Mouse (Mus musculus): Measurements from ENCODE around the gene Kctd10. TPM values are rescaled to one million over a fixed set of nuclear protein-coding genes. Genes with fewer than 3 reads are reported as not detected.

Kctd10 gene
- polyA plus RNA-seq, 1 experiment from 2014 or later: 111 TPM

- no peaks in the 10 kb centered on the region for H3K27me3 ChIP-seq
- peaks cover 99% of the 10 kb centered on the region for H3K36me3 ChIP-seq
- H3K9me3 ChIP-seq: no peaks in the 10 kb centered on the region
- no peak overlapping the region for H3K27ac ChIP-seq (replicated peaks)
- no peaks in the 10 kb centered on the region for H3K4me1 ChIP-seq
- no peak overlapping the region for H3K4me2 ChIP-seq (replicated peaks)
- no peak overlapping the region for H3K4me3 ChIP-seq
- no peak overlapping the region for H3K9ac ChIP-seq (replicated peaks)
- 93% methylated on average over 23 of the region's 23 CpGs for WGBS
- ATAC-seq (ENCODE audit: low FRiP score, low read depth): no peak
These were observed 15.1 kb downstream of the Kctd10 start for GRCm38 (mm10) chr5:114365043-114365752.

DNA sequence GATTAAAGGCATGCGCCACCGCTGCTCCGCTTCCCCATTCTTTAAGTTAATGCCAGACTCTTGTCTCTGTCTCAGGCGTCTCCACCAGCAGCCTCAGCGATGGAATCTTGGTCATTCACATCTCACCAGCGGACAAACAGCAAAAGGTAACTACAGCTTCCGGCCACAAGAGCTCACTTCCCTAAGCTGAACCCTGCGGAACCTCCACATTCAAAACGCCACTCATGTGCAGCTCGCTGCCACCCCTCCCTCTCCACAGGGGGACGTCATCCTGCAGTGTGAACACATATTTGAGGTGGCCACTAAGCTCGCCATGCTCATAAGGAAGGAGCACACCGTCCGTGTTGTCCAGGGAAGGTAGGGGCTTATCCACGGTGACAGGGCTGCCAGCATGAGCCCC is 19.3 kb downstream of the Kctd10 start:
- Histone ChIP-seq H3K4me2 (replicated peaks) (no peak overlapping the region), H3K4me1 (peaks cover 19% of the 10 kb centered on the region; the same call in 1 of the 2 replicates), H3K36me3 (peaks cover 60% of the 10 kb centered on the region), H3K9me3 (no peaks in the 10 kb centered on the region), H3K9ac (replicated peaks) (no peak overlapping the region), H3K27me3 (no peaks in the 10 kb centered on the region), H3K4me3 (no peak overlapping the region), H3K27ac (replicated peaks) (no peak overlapping the region)
- 82% methylated on average over 15 of the region's 15 CpGs for WGBS
- no peak for ATAC-seq (ENCODE audit: low FRiP score, low read depth)

GRCm38 (mm10) chr5:114359586-114359985 is 20.7 kb downstream of the Kctd10 start:
- H3K4me3 ChIP-seq: no peak overlapping the region
- H3K4me2 ChIP-seq (replicated peaks): no peak overlapping the region
- H3K9ac ChIP-seq (replicated peaks): no peak overlapping the region
- peaks cover 19% of the 10 kb centered on the region; the same call in 1 of the 2 replicates for H3K4me1 ChIP-seq
- H3K36me3 ChIP-seq: peaks cover 47% of the 10 kb centered on the region
- H3K27ac ChIP-seq (replicated peaks): no peak overlapping the region
- no peaks in the 10 kb centered on the region for H3K9me3 ChIP-seq
- no peak for ATAC-seq (ENCODE audit: low FRiP score, low read depth)
- H3K27me3 ChIP-seq: no peaks in the 10 kb centered on the region
- WGBS: 78% methylated on average over 8 of the region's 8 CpGs

- H3K4me1 ChIP-seq: peaks cover 19% of the 10 kb centered on the region; the same call in 1 of the 2 replicates
- H3K4me3 ChIP-seq: no peak overlapping the region
- H3K4me2 ChIP-seq (replicated peaks): no peak overlapping the region
- no peak overlapping the region for H3K27ac ChIP-seq (replicated peaks)
- peaks cover 39% of the 10 kb centered on the region for H3K36me3 ChIP-seq
- no peaks in the 10 kb centered on the region for H3K27me3 ChIP-seq
- WGBS: 65% methylated on average over 10 of the region's 10 CpGs
- H3K9ac ChIP-seq (replicated peaks): no peak overlapping the region
- H3K9me3 ChIP-seq: no peaks in the 10 kb centered on the region
- ATAC-seq (ENCODE audit: low FRiP score, low read depth): no peak
These were observed 21.5 kb downstream of the Kctd10 start for GRCm38 (mm10) chr5:114358833-114359232.

- H3K9me3 ChIP-seq: no peaks in the 10 kb centered on the region
- WGBS: 59% methylated on average over 23 of the region's 23 CpGs
- H3K4me3 ChIP-seq: no peak overlapping the region
- H3K4me1 ChIP-seq: peaks cover 19% of the 10 kb centered on the region; the same call in 1 of the 2 replicates
- no peak overlapping the region for H3K27ac ChIP-seq (replicated peaks)
- no peak overlapping the region for H3K9ac ChIP-seq (replicated peaks)
- H3K27me3 ChIP-seq: no peaks in the 10 kb centered on the region
- ATAC-seq (ENCODE audit: low FRiP score, low read depth): no peak
- peaks cover 22% of the 10 kb centered on the region; the same call in 1 of the 2 replicates for H3K36me3 ChIP-seq
- no peak overlapping the region for H3K4me2 ChIP-seq (replicated peaks)
These were observed 23.2 kb downstream of the Kctd10 start for GRCm38 (mm10) chr5:114356936-114357751.

GRCm38 (mm10) chr5:114356250-114356935 is 23.9 kb downstream of the Kctd10 start:
- WGBS: 30% methylated on average over 7 of the region's 7 CpGs
- ATAC-seq (ENCODE audit: low FRiP score, low read depth): 0 out of 2 replicates have a peak, but pooled peaks have one; percentile 44
- no peak overlapping the region for H3K4me2 ChIP-seq (replicated peaks)

GRCm38 (mm10) chr5:114351490-114351889 is 28.8 kb downstream of the Kctd10 start:
- no peak overlapping the region for H3K4me3 ChIP-seq
- no peak overlapping the region for H3K9ac ChIP-seq (replicated peaks)
- no peak for ATAC-seq (ENCODE audit: low FRiP score, low read depth)
- H3K4me2 ChIP-seq (replicated peaks): no peak overlapping the region
- 64% methylated on average over 10 of the region's 10 CpGs for WGBS
- peaks cover 5% of the 10 kb centered on the region; the same call in 1 of the 2 replicates for H3K27me3 ChIP-seq
- no peaks in the 10 kb centered on the region for H3K9me3 ChIP-seq
- no peak overlapping the region for H3K27ac ChIP-seq (replicated peaks)
- no peaks in the 10 kb centered on the region for H3K36me3 ChIP-seq
- no peaks in the 10 kb centered on the region for H3K4me1 ChIP-seq

More at GRCm38 (mm10) chr5:114356250-114356935, 23.9 kb downstream of the Kctd10 start:
- peaks cover 19% of the 10 kb centered on the region; the same call in 1 of the 2 replicates for H3K4me1 ChIP-seq
- H3K36me3 ChIP-seq: peaks cover 15% of the 10 kb centered on the region; the same call in 1 of the 2 replicates
- H3K27ac ChIP-seq (replicated peaks): no peak overlapping the region
- H3K4me3 ChIP-seq: no peak overlapping the region
- no peaks in the 10 kb centered on the region for H3K27me3 ChIP-seq
- no peaks in the 10 kb centered on the region for H3K9me3 ChIP-seq
- no peak overlapping the region for H3K9ac ChIP-seq (replicated peaks)

GRCm38 (mm10) chr5:114347005-114347404 is 33.3 kb downstream of the Kctd10 start:
- 85% methylated on average over 10 of the region's 10 CpGs for WGBS
- no peaks in the 10 kb centered on the region for H3K36me3 ChIP-seq
- H3K9ac ChIP-seq (replicated peaks): no peak overlapping the region
- no peaks in the 10 kb centered on the region for H3K4me1 ChIP-seq
- no peak overlapping the region for H3K4me3 ChIP-seq
- peaks cover 5% of the 10 kb centered on the region; the same call in 1 of the 2 replicates for H3K27me3 ChIP-seq
- H3K9me3 ChIP-seq: no peaks in the 10 kb centered on the region
- no peak overlapping the region for H3K4me2 ChIP-seq (replicated peaks)
- H3K27ac ChIP-seq (replicated peaks): no peak overlapping the region
- no peak for ATAC-seq (ENCODE audit: low FRiP score, low read depth)

GRCm38 (mm10) chr5:114345538-114345937 is 34.8 kb downstream of the Kctd10 start:
- Histone ChIP-seq H3K4me1 (no peaks in the 10 kb centered on the region), H3K9me3 (no peaks in the 10 kb centered on the region), H3K9ac (replicated peaks) (no peak overlapping the region), H3K36me3 (no peaks in the 10 kb centered on the region), H3K27me3 (peaks cover 5% of the 10 kb centered on the region; the same call in 1 of the 2 replicates), H3K4me3 (no peak overlapping the region), H3K27ac (replicated peaks) (no peak overlapping the region), H3K4me2 (replicated peaks) (no peak overlapping the region)
- no peak for ATAC-seq (ENCODE audit: low FRiP score, low read depth)
- 59% methylated on average over 3 of the region's 3 CpGs for WGBS

DNA sequence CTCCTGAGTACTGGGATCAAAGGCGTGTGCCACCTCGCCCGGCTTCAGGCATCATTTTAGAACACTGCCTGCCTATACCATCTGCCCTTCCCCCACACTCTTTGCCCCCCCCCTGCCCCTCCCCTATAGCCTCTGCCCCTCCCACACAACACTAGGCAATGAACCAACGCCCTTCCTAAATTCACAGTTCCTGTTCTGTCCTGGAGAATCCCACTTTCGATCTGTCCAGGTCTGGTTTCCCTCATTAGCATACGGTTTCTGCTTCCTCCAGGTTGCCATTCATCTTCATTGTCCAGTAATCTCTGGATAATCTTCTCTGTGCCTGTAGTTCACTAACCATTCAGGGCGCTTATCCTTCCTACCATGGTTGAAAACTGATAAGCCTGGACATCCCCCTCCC is 36.7 kb downstream of the Kctd10 start:
- Histone ChIP-seq H3K4me2 (replicated peaks) (no peak overlapping the region), H3K4me1 (no peaks in the 10 kb centered on the region), H3K9me3 (no peaks in the 10 kb centered on the region), H3K27me3 (no peaks in the 10 kb centered on the region), H3K27ac (replicated peaks) (no peak overlapping the region), H3K4me3 (no peak overlapping the region), H3K9ac (replicated peaks) (no peak overlapping the region), H3K36me3 (no peaks in the 10 kb centered on the region)
- no peak for ATAC-seq (ENCODE audit: low FRiP score, low read depth)
- WGBS: 89% methylated on average over 7 of the region's 7 CpGs

DNA sequence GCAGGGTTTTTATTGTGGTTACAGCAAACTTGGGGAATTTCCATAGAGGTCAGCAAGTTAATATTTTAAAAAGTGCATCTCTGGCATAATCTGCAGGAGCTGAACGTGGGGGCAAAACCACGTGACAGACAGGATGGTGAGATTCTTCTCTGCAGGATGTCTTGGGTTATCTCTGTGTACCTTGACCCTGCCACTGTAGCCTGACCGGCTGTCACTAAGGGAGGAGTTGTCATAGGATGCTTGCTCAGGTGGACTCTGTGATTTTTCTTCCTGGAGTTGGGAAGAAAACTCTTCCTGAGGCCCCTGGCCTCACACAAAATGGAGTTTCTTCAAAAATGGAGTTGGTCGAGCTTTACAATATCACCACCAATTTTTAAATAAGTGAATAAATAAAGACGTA is 37.3 kb downstream of the Kctd10 start:
- ATAC-seq (ENCODE audit: low FRiP score, low read depth): no peak
- Histone ChIP-seq H3K4me1 (no peaks in the 10 kb centered on the region), H3K27ac (replicated peaks) (no peak overlapping the region), H3K9ac (replicated peaks) (no peak overlapping the region), H3K9me3 (no peaks in the 10 kb centered on the region), H3K4me2 (replicated peaks) (no peak overlapping the region), H3K36me3 (no peaks in the 10 kb centered on the region), H3K4me3 (no peak overlapping the region), H3K27me3 (no peaks in the 10 kb centered on the region)
- WGBS: 87% methylated on average over 5 of the region's 5 CpGs

Measured in midbrain, embryonic 12.5 days (tissue).